Mouse (Mus musculus) liver, embryonic 14.5 days (tissue): ENCODE measurements around the gene 0610040J01Rik.

ENCODE experiments used
- CTCF ChIP-seq: IDR thresholded peaks from 2 replicates; pipeline ENCODE4 v1.5.1; 2016; ENCODE audit warnings: antibody characterized with exemption, low read depth, control low read depth
- EP300 ChIP-seq: IDR thresholded peaks from 2 replicates; pipeline ENCODE4 v1.6.1; 2016; ENCODE audit warnings: antibody characterized with exemption, low read depth

DNA sequence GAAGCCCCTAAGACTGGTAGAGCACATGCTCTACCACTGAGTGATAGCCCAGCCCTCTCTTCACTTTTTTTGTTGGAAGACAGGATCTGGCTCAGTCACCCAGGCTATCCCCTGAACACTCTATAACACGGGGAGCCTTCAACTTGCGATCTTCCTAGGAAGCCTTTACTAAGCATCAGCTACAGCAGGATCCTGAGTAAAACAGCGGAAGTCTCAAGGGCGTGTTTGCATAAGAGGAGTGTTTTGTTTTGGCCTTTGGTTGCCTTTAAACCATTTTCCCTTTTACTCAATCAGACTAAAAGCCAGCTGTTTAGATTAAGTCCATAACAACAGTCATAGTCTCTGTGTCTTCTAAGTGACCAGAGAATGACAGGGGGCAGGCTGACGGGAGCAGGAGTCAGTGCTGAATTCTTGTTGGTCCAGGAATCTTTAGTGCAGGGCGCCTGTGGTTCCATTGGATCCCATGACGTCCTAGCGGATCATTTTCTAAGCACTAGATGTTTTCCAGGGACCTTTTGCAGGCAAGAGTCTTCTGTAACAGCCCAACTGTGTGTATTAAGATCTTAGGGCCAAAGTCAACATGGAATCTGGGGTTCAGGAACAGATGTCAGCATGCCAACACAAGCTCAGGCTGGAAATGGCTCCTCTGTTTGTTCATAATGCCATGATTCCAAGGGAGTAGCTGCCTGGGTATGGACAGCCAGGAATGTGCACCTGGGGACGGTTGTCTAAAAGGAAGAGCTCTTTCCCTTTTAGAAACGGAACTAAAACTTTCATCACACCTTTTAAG, 98.2 kb downstream of the 0610040J01Rik start:
- no peak for TF ChIP-seq CTCF
- TF ChIP-seq EP300: no peak
